Mouse (Mus musculus) induced T-regulatory cell, adult 2 months (primary cell): ENCODE results near the gene Gm20388.

Experiments
- DNase-seq: peaks from one replicate; pipeline ENCODE4 v3.0.0-alpha.2; 2012; ENCODE audit warnings: low read depth

Gene Gm20388

DNA sequence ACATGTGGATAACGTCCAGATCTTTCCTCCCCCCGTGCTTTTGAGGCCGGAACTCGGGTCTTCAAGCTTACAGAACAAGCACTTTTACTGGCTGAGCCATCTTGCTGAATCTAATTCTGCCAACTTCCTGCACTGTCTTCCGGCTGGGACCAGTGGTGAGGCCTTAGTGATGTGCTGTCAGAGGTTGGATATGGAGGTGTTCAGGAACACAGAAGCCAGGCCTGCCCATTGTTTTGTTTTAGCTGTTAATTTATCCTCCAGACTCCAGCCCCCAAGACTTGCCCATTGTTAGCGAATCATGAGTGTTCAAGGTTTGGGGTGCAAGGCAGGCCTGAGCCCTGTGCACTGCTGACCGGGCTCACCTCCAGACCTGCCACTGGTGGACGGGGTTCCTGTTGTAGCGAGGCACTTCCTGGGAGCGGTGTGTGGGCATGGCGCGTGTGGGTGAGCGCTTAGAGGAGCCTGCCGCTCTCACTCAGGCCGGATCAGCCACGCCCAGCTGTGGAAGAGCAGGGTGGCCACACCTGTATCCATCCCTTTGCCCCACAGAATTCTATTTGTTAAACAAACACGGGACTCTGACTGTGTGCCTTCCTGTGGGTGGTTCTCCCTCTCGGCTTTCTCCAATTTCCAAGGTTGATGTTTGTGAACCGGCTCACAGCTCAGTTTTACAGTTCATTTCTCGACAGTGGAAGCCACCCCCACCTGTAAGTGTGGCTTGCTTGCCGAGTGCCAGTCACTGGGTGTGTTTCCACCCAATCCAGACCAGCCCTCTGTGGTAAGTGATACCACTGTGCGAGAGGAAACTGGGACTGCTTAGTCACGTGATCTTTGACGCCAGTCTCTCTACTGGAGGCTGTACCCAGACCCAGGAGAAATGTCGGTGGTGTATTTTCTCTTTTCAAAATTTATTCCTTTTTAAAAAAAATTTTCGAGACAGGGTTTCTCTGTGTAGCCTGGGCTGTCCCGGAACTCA, 3430.7 kb downstream of the Gm20388 start:
- DNase-seq: peak; percentile 36

DNA sequence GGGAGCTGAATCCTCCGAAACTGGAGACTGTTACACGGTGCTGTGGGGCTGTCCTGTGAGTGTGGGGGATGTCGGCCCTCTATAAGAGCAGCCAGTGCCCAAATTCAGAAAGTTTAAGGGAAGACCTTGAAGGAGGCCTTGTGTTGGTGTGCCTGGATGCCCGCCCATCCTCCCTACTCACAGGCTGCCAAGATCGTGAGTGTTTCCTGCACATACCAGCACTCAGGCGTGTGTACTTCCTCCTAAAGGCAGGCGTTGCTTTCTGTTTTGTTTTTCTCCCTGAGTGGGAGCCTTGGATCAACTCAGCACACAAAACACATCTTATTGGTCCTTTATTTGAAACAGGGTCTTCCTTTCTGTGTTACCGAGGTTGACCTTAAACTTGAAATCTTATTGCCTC, 3431.6 kb downstream of the Gm20388 start:
- no peak for DNase-seq

- no peak for DNase-seq
These were observed 3432.3 kb downstream of the Gm20388 start for GRCm38 (mm10) chr8:123342911-123343310.

GRCm38 (mm10) chr8:123343422-123343821, 3432.8 kb downstream of the Gm20388 start:
- no peak for DNase-seq

DNA sequence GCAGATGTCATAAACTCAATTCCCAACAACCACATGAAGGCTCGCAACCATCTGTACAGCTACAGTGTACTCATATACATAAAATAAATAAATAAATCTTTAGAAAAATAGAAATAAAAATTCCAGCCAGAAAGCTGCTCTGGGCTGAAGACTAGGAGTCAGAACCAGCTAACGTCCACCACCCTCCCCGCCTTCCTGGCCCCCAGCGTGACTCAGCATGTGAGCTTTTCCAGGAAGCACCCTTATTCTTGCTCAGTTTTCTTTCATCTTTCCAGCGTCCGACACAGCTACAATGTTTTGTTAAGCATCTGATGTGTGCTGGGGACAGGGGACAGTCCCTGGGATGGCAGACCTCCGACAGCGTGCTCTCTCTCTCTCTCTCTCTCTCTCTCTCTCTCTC, 3434.5 kb downstream of the Gm20388 start:
- DNase-seq: no peak

- no peak for DNase-seq
These were observed 3435.2 kb downstream of the Gm20388 start for GRCm38 (mm10) chr8:123345856-123346255.

GRCm38 (mm10) chr8:123347293-123347692, 3436.7 kb downstream of the Gm20388 start:
- no peak for DNase-seq

DNA sequence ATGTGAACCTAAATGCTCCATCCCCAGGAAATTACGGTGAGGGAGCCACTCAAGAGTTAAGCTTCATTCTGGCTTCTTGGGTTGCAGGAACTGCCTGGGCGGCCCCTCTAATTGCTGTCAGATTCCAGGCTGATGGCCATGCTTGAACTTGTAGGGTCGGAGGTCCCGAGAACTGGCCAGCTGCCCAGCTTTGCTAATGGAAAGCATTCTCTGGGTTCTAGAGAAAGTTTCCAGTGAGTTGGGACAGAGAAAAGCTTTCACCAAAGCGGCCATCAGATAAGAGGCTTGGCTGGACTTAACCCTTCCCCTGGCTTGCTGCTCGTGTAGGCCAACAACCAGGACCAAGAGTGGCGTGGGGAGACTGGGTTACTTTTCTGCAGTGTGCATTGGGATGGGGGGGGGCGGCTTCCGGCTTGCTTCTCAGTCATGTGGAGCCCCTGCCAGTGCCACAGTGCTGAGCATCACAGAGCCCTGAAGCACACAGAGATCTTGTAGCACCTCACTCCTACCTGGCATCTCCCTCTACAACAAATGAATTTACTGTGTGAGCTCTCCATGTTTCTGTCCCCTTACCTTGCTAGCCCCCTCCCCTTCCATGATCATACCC, 3437.7 kb downstream of the Gm20388 start:
- DNase-seq: no peak

DNA sequence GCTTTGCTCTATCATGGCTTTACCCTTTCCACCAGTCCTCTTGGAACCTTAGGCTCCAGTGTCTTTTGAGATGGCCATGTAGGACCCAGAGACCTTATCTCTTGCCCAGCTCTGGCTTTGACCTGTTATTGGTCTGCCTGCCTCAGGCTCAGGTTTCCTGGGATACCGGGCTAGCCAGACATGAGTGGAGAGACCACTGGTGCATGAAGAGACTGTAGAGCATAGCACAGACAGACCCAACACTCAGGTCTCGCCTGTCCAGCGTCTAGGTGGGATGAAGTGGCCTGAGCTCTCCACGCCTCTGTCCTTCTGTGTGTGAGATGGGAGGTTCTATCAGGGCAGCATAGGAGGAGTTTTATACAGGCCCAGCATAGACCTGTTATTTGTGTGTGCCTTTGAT, 3438.4 kb downstream of the Gm20388 start:
- no peak for DNase-seq

GRCm38 (mm10) chr8:123352118-123352517, 3441.5 kb downstream of the Gm20388 start:
- DNase-seq: no peak

GRCm38 (mm10) chr8:123352786-123353185, 3442.1 kb downstream of the Gm20388 start:
- peak; percentile 36 for DNase-seq

GRCm38 (mm10) chr8:123353216-123353615, 3442.6 kb downstream of the Gm20388 start:
- DNase-seq: no peak

- peak; percentile 87 for DNase-seq
These were observed 3450.6 kb downstream of the Gm20388 start for GRCm38 (mm10) chr8:123361082-123361739.

- DNase-seq: peak; percentile 97
These were observed 3463.0 kb downstream of the Gm20388 start, which contains the start of gene Tcf25 for GRCm38 (mm10) chr8:123373403-123374238. TSS of gene Tcf25 (plus strand) at chr8:123373753.

- peak; percentile 97 for DNase-seq
These were observed 3463.6 kb downstream of the Gm20388 start for GRCm38 (mm10) chr8:123374239-123374578.

GRCm38 (mm10) chr8:123375701-123376100, 3465.1 kb downstream of the Gm20388 start:
- no peak for DNase-seq

DNA sequence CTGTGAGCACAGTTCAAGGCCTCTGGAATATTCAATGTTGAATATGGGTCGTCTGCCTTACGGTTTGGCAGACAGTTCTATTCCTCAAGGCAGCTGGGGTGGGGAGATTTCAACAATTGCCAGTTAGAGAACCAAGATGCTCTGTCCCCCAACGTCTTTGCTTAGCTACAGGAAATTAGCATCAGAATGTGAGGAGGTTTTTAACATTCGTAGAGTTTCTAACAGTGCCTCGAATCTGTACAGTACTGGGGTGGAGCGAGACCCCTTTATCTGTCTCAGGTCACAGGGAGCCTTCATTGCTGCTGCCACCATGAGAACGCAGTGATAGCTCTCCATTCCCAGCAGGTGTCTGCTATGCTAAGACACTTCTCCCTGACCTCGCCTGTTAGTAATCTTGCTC, 3465.5 kb downstream of the Gm20388 start:
- no peak for DNase-seq

GRCm38 (mm10) chr8:123381711-123382110, 3471.1 kb downstream of the Gm20388 start:
- DNase-seq: no peak

- DNase-seq: no peak
These were observed 3471.9 kb downstream of the Gm20388 start for GRCm38 (mm10) chr8:123382516-123382915.

- peak; percentile 63 for DNase-seq
These were observed 3474.4 kb downstream of the Gm20388 start for GRCm38 (mm10) chr8:123384883-123385540.

DNA sequence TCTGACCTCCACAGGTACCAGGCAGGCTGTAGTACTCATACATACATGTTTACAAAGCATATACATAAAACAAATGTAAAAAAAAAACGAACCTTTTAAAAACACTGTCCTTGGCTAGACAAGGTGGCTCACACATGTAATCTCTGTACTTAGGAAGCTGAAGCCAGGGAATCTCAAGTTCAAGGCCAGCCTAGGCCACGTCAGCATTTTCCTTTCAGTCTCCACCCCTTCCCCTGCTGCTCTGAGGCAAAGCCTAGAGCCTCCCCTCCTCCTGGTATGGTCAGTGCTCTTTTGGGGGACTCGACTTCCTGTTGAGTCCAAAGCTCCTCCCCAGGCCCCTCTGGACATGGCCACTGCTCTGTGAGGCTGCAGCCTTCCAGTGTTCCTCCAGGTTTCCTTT, 3476.4 kb downstream of the Gm20388 start:
- DNase-seq: no peak
